Mouse (Mus musculus): ENCODE results near the gene Nrg3. TPM values are rescaled to one million over a fixed set of nuclear protein-coding genes. Genes with fewer than 3 reads are reported as not detected.

Gene Nrg3
- total RNA-seq, 2 experiments from 2014 or later = not detected

DNA sequence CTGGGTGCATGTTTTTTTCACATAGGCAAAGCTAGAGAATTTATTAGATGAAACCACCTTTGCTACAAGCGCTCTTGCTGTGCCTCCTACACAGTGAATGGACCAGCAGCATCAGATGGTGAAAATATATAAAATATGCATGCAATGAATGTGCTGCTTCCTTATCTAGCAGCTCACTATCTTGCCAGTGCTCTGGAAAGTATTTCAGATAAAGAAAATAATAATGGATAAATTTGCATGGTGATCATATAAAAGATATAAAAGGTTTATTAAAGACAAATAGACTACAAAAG, 480.4 kb downstream of the Nrg3 start:
- ATAC-seq (ENCODE audit: poor library complexity, severe bottlenecking) = no peak

DNA sequence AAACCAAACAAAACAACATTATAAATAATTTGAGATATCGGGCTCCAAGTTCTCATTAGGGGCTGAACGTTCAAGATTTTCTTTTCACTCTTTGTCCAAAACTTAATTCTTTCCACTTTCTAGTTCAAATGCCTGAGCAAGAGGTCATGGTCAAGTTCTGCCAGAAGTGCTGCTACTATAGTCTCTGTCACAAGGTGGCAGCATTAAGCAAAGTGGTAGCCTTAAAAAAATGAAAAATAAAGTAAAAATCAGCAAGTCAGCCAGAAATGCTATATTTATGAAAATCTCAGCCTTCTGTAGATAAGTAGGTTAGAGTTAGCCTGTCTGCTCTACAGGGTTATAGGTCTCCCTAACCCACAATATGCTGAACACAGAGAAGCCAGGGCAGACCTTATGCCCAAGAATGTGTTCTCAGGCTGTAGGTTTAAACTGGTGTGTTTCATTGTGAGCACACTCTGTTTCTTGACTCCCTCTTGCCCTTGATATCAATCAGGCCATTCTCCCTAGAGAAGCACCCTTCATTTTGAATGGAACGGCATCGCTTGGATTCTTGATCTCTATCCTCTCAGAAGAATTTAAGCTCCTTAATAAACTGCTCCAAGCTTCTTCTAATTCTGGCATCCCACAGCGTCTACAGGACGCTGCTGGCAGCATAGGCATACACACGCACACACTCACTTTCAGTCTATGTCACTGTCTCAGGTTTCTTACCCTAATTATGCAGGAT, 480.9 kb downstream of the Nrg3 start:
- no peak for ATAC-seq (ENCODE audit: poor library complexity, severe bottlenecking)

- ATAC-seq (ENCODE audit: poor library complexity, severe bottlenecking) = no peak
Measured at GRCm38 (mm10) chr14:38959367-38959766, 513.5 kb downstream of the Nrg3 start.

DNA sequence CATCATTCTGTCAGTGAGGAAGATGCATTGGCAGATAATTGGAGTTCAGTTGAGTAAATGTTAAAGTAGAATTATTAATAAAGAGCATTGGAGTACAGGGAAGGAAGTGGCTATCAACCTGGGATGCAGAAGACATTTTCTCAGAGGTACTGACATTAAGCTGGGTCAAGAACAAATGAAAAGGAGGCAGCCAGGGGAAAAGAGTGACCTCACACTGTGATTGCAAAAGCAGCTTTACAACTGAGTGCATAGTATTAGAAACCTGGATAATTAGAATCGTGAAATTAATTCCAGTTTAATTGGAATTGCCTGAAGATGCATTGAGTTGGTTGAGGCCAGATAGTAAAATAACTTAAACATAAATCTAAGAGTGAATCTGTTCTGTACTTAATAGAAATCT, 535.4 kb downstream of the Nrg3 start:
- ATAC-seq (ENCODE audit: poor library complexity, severe bottlenecking) = no peak

DNA sequence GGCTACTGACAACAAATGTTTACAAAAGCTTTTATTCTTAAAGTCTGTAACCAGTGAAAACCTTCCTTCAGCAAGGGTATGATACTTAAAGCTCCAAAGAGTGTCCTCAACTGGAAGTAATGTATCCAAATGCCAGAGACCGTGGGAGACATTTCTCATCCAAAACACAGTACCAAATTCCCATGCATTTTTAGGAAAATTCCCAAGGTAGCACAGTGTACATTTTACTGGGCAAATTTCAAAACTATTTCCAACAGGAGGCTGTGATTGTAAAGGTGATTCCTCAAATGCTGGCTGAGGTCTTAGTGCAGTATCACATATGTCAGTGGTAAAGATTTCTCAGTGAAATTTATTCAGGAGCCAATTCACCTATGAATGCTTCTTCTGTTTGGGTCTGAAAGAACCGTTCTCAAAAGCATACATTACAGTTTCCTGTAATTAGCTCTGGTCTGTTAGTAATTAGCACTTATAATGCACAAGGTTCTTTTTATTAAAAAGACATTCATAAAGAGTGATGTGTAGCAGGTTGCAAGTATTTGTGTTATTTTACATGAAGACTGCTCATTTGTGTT, 536.3 kb downstream of the Nrg3 start:
- ATAC-seq (ENCODE audit: poor library complexity, severe bottlenecking) = no peak

GRCm38 (mm10) chr14:38923652-38924051, 549.2 kb downstream of the Nrg3 start:
- ATAC-seq (ENCODE audit: poor library complexity, severe bottlenecking) = no peak

GRCm38 (mm10) chr14:38920800-38921199, 552.1 kb downstream of the Nrg3 start:
- ATAC-seq (ENCODE audit: poor library complexity, severe bottlenecking) = no peak

- ATAC-seq (ENCODE audit: poor library complexity, severe bottlenecking) = no peak
Measured at GRCm38 (mm10) chr14:38870591-38870990, 602.3 kb downstream of the Nrg3 start.

- ATAC-seq (ENCODE audit: poor library complexity, severe bottlenecking) = no peak
Measured at GRCm38 (mm10) chr14:38847566-38847965, 625.3 kb downstream of the Nrg3 start.

DNA sequence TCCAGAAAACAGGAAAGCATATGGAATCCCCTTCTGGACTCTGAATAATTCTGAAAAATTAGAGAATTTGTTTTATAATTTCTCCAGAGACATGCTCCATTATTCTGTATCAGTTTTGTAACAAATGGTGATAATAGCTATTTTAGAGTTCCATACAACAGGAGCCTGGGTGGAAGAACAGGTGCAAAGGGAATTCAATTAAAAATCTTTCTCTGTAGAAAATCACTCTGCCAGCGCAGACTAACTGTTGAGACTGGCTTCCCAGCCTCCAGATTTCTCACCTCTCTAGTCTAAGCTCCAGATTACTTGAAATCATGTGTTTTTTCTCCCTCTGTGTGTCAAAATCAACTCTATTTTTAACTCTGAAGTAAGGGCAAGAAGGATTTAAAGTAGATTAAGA, 625.8 kb downstream of the Nrg3 start:
- ATAC-seq (ENCODE audit: poor library complexity, severe bottlenecking) = no peak

GRCm38 (mm10) chr14:38835006-38835405, 637.9 kb downstream of the Nrg3 start:
- no peak for ATAC-seq (ENCODE audit: poor library complexity, severe bottlenecking)

GRCm38 (mm10) chr14:38824891-38825290, 648.0 kb downstream of the Nrg3 start:
- no peak for ATAC-seq (ENCODE audit: poor library complexity, severe bottlenecking)

GRCm38 (mm10) chr14:38797027-38797426, 675.9 kb downstream of the Nrg3 start:
- ATAC-seq (ENCODE audit: poor library complexity, severe bottlenecking) = no peak

DNA sequence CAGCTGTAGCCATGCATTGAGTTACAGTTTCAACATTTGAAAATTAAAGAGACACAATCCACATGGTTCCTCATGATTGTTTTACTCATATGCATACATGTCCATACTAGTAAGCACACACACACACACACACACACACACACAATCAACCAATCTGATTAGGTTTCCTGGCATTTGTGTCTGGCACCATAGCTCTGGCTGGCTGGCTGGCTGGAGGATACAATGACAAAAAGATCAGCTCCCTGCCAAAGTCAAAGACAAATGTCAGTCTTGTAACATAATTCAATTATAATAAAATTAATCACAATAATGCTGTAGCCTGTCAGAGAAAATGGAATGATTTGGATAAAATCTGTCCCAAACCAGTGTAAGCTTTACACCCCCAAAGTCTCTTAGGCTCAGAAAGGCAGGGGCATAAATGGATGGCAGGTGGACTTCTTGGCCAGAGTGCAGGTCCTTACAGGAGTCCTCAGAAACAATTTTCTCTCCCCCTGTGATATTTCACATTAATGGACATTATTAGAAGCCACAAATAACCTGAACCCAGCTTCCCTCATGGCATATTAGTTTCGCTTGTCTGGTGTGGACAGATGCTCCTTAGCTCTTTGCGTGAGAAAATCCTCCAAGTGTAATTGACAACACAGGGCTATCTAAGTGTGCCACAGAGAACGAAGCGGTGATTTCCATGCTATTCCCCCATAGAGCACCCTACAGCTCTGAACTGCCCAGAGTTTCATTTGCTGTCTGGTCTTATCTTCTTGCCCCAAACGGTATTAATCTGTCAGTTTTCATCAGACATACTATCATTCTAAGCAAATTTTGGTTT, 697.4 kb downstream of the Nrg3 start:
- ATAC-seq (ENCODE audit: poor library complexity, severe bottlenecking) = no peak

DNA sequence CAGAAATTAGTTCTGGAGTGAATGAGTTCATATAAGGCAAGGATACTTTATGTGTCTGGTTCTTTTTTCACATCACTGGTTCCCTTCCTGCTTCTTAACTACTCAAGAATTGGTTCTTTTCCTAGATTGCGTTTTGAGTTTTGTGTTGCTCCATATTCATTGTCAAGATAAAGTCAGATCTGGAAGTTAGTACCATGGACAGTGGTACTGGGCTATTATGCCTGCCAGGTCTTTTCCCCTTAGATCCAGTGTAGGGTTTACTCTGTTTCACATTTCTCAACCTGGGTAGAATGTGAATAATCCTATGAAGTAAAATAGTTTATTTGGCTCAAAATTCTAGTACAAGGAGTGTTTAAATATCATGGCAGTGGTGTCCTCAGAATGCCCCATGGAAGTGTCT, 698.1 kb downstream of the Nrg3 start:
- ATAC-seq (ENCODE audit: poor library complexity, severe bottlenecking) = no peak

DNA sequence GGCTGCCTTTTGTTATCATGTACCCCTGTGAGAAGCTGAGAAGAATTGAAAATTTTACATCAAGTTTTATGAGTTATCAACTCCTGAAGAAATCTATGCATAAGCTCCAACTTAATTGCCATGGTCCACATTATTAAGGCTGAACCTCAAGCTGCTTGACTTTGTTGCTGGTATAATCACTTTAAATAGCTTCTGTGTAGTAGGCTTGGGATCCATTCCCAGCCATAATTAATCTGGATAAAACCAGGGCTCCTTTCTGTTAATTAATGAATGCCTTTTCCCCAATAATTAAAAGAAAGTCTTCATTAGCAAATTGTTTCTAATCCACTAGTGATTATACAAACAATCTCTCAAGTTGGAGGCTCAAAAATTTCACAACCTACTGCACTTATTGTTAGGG, 742.4 kb downstream of the Nrg3 start:
- no peak for ATAC-seq (ENCODE audit: poor library complexity, severe bottlenecking)

GRCm38 (mm10) chr14:38703894-38704293, 769.0 kb downstream of the Nrg3 start:
- no peak for ATAC-seq (ENCODE audit: poor library complexity, severe bottlenecking)

DNA sequence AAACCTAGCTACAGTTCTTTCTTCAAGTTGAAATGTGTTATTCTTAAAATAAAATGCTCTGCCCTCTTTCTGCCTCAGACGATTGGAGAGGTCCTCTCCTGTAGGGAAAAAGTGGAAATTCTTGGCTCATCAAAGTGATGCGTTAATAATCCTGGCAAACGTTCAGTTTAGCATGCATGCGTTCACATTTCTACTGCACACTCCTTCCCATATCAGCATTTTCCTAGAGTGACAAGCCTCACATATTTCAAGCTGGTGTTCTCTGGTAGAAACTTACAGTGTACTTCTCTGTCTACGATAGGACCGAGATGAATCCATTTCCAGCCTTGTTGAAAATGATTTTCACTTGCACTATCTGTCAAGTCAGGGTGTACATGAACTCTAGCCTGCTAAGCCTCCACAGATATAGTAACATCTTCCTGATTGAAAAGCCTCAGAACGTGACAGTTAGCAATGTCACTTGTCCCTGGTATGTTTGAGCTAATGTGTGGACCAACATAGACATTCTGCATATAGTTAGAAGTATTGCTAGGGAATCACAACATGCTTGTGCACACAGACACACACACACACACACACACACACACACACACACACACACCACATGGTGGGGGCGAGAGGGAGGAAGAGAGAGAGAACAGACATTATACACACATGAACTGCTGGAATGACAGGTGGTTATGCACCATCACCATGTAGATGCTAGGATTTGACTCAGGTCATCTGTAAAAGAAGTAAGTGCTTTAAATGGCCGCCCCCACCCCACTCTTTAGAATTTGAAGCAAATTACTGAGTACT, 770.1 kb downstream of the Nrg3 start:
- no peak for ATAC-seq (ENCODE audit: poor library complexity, severe bottlenecking)

- no peak for ATAC-seq (ENCODE audit: poor library complexity, severe bottlenecking)
Measured at GRCm38 (mm10) chr14:38701413-38701812, 771.5 kb downstream of the Nrg3 start.

GRCm38 (mm10) chr14:38700972-38701371, 771.9 kb downstream of the Nrg3 start:
- ATAC-seq (ENCODE audit: poor library complexity, severe bottlenecking) = no peak

GRCm38 (mm10) chr14:38659973-38660372, 812.9 kb downstream of the Nrg3 start:
- ATAC-seq (ENCODE audit: poor library complexity, severe bottlenecking) = no peak
